Mouse (Mus musculus) left cerebral cortex, postnatal 10 days (tissue): Measurements from ENCODE around the gene Nlrp2. TPM values are rescaled to one million over a fixed set of nuclear protein-coding genes. Genes with fewer than 3 reads are reported as not detected.

Experiments used
- DNase-seq, 2 experiments: peaks; one replicate each; pipeline ENCODE4 v3.0.0; 2021 to 2022; ENCODE audit warnings: low spot score in 2 of 2, mixed read lengths in 1 of 2; ENCODE audit errors: extremely low spot score in 1 of 2
- intact Hi-C: fragments of 180-260 bp; cut with DNase I; formaldehyde crosslinking; loops from one replicate; pipeline ENCODE4 v1.15.1; 2025
- total RNA-seq, 2 experiments: library from RNA; stranded (reverse); gene quantifications; 2 replicates each; pipeline ENCODE4 v1.2.3; 2021

Nlrp2 gene
- not detected for total RNA-seq

DNA sequence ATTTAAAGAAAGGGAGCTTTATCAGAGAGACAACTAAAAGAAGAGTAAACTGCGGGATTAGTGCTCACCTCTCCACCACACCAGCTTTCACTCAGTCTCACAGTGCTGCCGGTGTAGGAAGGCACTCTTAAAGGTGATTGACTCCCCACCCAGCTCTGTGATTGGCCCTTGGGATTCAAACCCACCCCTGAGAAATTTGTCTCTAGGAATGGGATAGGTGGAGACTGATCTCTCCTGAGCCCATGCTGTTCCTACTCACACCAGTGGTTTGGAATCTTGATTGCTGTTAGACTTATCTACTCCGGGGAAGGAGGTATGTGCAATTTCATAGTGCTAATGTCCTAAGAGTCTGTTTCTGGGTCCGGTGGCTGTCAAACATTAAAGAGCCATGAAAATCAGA, at the start of gene Nlrp2:
TSS of gene Nlrp2 (minus strand) at position 101 of the 400 bp plus-strand sequence.
- intact Hi-C loops: no loop called here
- DNase-seq: no peak

DNA sequence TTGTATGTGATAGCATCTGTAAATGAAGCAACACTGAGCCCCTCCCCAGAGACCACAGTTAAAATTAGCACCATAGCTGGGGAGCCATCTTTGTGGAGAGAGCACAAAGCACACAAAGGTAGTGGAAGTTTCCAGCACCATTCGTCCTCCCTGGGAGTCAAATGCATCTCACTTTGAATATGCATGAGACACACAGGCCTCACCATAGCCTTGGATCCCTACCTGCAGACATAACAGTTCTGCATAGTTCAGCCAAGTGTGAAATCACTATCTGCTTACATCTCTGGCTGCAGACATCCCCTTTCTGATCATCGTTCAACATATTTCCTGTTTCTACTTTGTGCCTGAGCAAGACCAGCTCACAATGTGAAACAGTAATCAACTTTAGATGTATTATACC, 15.9 kb upstream of the Nlrp2 start:
- intact Hi-C loops: no loop called here
- DNase-seq: no peak

DNA sequence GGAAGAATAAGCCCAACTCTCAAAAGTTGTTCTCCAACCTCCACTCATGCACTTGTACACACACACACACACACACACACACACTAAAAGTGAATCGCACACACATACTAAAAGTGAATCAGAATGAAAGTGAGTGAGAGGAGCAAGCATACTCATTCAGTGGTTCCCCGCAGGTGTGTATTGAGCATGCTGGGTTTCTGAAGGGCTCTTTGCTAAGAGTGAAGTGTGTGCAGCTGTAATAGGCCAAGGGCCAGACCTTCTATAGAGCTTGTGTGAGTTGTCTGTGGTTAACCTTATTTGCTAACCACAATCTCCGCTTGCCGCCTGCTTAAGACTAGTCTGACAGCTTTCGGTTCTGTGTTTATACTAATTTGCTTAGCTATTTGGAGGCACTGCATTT, 12.8 kb upstream of the Nlrp2 start:
- intact Hi-C loops: no loop called here
- DNase-seq: no peak

DNA sequence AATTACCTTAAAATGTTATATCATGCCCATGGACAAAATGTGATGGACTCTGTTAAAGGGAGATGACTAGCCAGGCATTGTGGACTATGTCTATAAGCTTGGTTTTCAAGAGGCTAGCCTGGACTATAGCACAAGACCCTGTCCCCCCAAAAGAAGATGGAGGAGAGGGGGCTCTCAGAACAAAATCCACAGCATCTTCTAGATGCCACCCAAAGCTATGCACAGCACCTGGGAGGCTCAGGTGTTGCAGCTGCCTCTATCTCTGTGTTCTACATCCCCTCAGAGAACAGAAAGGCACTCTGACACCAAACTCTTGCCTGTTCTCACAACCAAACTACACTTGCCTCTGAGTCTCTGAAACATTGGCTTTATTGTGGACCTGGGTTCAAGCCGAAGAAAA, 598 bp downstream of the Nlrp2 start, which contains the start of gene Gm5065:
TSS of gene Gm5065 (plus strand) at position 301 of the 400 bp plus-strand sequence.
- DNase-seq: no peak
- intact Hi-C loops: no loop called here

DNA sequence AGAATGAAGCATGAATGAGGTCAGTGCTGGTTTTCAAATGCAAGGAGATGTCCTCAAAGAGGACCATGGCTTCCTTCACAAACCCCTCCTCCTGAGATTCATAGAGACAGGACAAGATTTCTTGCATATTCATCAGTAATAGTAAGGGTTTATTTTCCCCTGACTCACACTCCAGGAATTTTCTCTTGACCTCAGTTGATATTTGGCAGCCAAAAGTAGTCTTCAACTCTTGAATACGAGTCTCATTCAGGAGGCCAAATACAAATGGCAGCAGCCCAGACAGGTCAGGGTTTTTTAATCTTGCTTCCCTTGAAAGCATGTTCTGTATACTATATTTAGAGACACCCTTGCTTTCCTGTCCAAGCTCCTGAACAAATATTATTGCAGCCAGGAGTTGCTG, 23.3 kb downstream of the Nlrp2 start:
- intact Hi-C loops: no loop called here
- DNase-seq: no peak

DNA sequence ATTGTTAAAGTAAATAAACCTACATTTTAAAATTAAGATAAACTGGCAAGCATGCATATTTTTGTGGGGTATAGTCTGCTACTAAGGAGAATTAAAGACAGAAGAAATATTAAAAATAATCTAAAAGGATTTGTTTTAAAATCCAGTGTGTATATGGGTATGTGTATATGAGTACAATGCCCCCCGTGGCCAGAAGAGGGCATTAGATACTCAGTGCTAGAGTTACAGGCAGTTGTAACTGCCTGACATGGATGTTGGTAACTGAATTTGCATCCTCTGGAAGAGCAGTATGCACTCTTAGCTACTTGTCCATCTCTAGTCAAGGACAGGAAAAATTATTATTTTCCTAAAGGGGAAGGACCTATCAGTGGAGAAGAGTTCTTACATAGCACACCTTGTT, 62.6 kb downstream of the Nlrp2 start:
- intact Hi-C loops: no loop called here
- DNase-seq: no peak

DNA sequence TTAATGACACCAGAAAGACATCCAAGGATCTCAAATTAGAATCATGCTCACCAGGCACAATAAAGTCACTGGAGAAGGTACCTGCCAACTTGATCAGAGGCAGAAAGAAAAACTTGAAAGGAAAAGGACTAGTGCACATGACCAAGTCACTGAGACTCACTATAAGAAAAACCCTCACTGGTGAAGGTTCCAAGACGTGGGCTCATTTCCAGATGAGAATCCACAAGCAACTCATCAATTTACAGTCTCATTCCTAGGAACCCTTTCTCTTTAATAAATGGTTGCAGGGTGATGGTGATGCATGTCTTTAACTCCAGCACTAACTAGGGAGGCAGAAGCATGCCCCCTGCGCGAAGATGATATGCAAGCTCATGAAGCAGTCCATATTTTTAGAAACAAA, 87.8 kb downstream of the Nlrp2 start:
- intact Hi-C loops: no loop called here

More for the DNA sequence above, 87.8 kb downstream of the Nlrp2 start:
- no peak for DNase-seq

Other genes with a start within 250 kb of the Nlrp2 start
- not detected for gene Rfpl4, start 234.1 kb downstream of the Nlrp2 start, total RNA-seq
- under 1 TPM in 1 of 2 experiments, not detected in 1; 0.71 TPM for gene Rasl2-9, start 225.1 kb downstream of the Nlrp2 start, total RNA-seq
- not detected for gene Vmn1r55, start 201.4 kb downstream of the Nlrp2 start, total RNA-seq
- not detected for gene Vmn1r56, start 154.3 kb downstream of the Nlrp2 start, total RNA-seq
- not detected for gene Vmn1r57, start 132.5 kb downstream of the Nlrp2 start, total RNA-seq
- gene Gm5065, start 498 bp downstream of the Nlrp2 start, total RNA-seq: not detected
- not detected for gene Vmn1r58, start 62.4 kb upstream of the Nlrp2 start, total RNA-seq
- not detected for gene Vmn1r59, start 105.7 kb upstream of the Nlrp2 start, total RNA-seq
- gene Vmn2r28, start 142.9 kb upstream of the Nlrp2 start, total RNA-seq: not detected
- gene Vmn1r60, start 196.3 kb upstream of the Nlrp2 start, total RNA-seq: not detected